Mouse (Mus musculus): ENCODE data around the gene Gm7682.
"Not testable (repeated sequence)": the region's sequence is repeated elsewhere in the genome, so short reads cannot be mapped to it uniquely, and the experiment has no call there.

- TF ChIP-seq CTCF, EP300 (IDR thresholded peaks at IDR 0.05; ENCODE audit: low read depth): not testable (repeated sequence)
Observed at GRCm38 (mm10) chr5:94445484-94445883, at the start of gene Gm7682.

All from heart, postnatal 0 days (tissue).